Mouse (Mus musculus) testis, adult 2 months (tissue): ENCODE data around the gene Zfp628.

ENCODE experiments used
- CTCF ChIP-seq: fragments of 200-500 bp; IDR thresholded peaks from 2 replicates; pipeline ENCODE4 v1.5.1; 2012; ENCODE audit warnings: low read depth, mild to moderate bottlenecking, inconsistent platforms, low read length, moderate library complexity; ENCODE audit not compliant: control insufficient read depth, insufficient read depth, insufficient replicate concordance
- POLR2A ChIP-seq: fragments of 200-500 bp; IDR thresholded peaks from 2 replicates; pipeline ENCODE4 v1.6.1; 2012; ENCODE audit warnings: low read depth, mild to moderate bottlenecking, inconsistent platforms, low read length, moderate library complexity; ENCODE audit not compliant: control insufficient read depth

DNA sequence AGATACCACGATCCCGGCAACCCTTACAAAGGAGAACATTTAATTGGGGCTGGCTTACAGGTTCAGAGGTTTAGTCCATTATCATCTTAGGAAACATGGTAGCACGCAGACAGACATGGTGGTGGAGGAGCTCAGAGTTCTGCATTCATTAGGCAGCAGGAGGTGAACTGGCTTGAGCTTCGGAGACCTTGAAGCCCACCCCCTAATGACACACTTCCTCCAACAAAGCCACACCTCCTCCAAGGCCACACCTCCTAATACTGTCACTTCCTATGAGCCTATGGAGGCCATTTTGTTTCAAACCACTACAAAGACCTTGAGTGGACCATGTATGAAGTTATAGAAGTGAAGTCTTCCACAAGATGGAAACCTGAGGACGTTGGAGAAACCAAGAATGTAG, 2.8 kb upstream of the Zfp628 start:
- TF ChIP-seq CTCF (no peak), POLR2A (no peak)
